Mouse (Mus musculus): ENCODE measurements around the gene 9530068E07Rik. TPM values are rescaled to one million over a fixed set of nuclear protein-coding genes. Genes with fewer than 3 reads are reported as not detected.
A peak's percentile ranks its signal among the peaks of the same experiment; 100 is the strongest.

The 9530068E07Rik gene
- polyA plus RNA-seq, 1 experiment from 2014 or later = 147 TPM

DNA sequence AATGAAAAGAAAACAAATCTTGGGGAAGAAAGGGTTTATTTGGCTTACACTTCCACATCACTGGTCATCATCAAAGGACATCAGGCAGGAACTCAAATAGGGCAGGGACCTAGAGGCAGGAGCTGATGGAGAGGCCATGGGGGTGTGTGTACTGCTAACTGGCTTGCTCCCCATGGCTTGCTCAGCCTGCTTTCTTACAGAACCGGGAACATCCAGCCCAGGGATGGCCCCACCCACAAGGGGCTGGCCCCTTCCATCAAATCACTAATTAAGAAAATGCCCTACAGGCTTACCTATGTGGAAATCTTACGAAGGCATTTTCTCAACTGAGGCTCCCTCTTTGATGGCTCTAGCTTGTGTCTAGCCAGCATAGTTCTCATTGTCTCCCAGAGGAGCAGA lies 37.6 kb downstream of the 9530068E07Rik start:
- H3K9ac ChIP-seq = no peak overlapping the region
- WGBS = 57% methylated on average over 2 of the region's 2 CpGs
- no peak overlapping the region for H3K4me2 ChIP-seq
- H3K36me3 ChIP-seq (replicated peaks) = no peaks in the 10 kb centered on the region
- 0 out of 2 replicates have a peak, but pooled peaks cover 4% of the 10 kb centered on the region for H3K9me3 ChIP-seq
- no peak overlapping the region for H3K27ac ChIP-seq
- no peak overlapping the region for H3K4me3 ChIP-seq (replicated peaks)
- H3K4me1 ChIP-seq = no peaks in the 10 kb centered on the region; the same call in 1 of the 2 replicates
- ATAC-seq (ENCODE audit: low FRiP score) = no peak
- peaks cover 13% of the 10 kb centered on the region for H3K27me3 ChIP-seq

- H3K4me2 ChIP-seq = no peak overlapping the region
- 0 out of 2 replicates have a peak, but pooled peaks cover 4% of the 10 kb centered on the region for H3K9me3 ChIP-seq
- H3K9ac ChIP-seq = no peak overlapping the region
- no peak overlapping the region for H3K27ac ChIP-seq
- no peaks in the 10 kb centered on the region; the same call in 1 of the 2 replicates for H3K4me1 ChIP-seq
- WGBS = 94% methylated on average over 5 of the region's 5 CpGs
- H3K4me3 ChIP-seq (replicated peaks) = no peak overlapping the region
- no peaks in the 10 kb centered on the region for H3K36me3 ChIP-seq (replicated peaks)
- no peak for ATAC-seq (ENCODE audit: low FRiP score)
- H3K27me3 ChIP-seq = peaks cover 9% of the 10 kb centered on the region
These were observed 39.2 kb downstream of the 9530068E07Rik start for GRCm38 (mm10) chr11:52435466-52435865.

DNA sequence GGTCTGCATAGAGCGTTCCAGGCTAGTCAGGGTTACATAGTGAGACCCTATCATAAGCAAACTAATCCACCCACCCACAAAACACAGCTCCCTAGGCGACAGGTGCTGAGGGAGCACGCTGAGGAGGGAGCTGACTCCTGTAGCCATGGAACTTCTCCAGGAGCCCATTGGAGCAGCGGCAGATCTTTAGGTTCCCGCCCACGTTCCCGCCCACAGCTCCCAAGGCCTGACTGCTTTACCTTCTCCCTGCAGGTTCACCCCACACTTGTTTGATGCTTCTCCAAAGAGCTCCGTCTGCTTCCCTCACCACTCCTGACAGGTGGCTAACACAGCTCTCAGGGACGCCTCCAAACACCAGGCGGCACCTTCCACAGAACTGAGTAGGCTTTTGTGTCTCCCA lies 40.9 kb downstream of the 9530068E07Rik start:
- Histone ChIP-seq H3K4me2 (no peak overlapping the region), H3K4me3 (replicated peaks) (no peak overlapping the region), H3K9me3 (0 out of 2 replicates have a peak, but pooled peaks cover under 1% of the 10 kb centered on the region), H3K9ac (no peak overlapping the region), H3K27ac (no peak overlapping the region), H3K36me3 (replicated peaks) (no peaks in the 10 kb centered on the region), H3K4me1 (no peaks in the 10 kb centered on the region), H3K27me3 (peaks cover 9% of the 10 kb centered on the region)
- 22% methylated on average over 10 of the region's 10 CpGs for WGBS
- ATAC-seq (ENCODE audit: low FRiP score) = no peak

- no peaks in the 10 kb centered on the region for H3K9me3 ChIP-seq
- no peak overlapping the region for H3K4me2 ChIP-seq
- H3K4me1 ChIP-seq = no peaks in the 10 kb centered on the region
- 85% methylated on average over 2 of the region's 2 CpGs for WGBS
- peaks cover 9% of the 10 kb centered on the region for H3K27me3 ChIP-seq
- no peak overlapping the region for H3K4me3 ChIP-seq (replicated peaks)
- H3K9ac ChIP-seq = no peak overlapping the region
- no peak overlapping the region for H3K27ac ChIP-seq
- no peak for ATAC-seq (ENCODE audit: low FRiP score)
- no peaks in the 10 kb centered on the region for H3K36me3 ChIP-seq (replicated peaks)
These were observed 44.9 kb downstream of the 9530068E07Rik start for GRCm38 (mm10) chr11:52441096-52441495.

DNA sequence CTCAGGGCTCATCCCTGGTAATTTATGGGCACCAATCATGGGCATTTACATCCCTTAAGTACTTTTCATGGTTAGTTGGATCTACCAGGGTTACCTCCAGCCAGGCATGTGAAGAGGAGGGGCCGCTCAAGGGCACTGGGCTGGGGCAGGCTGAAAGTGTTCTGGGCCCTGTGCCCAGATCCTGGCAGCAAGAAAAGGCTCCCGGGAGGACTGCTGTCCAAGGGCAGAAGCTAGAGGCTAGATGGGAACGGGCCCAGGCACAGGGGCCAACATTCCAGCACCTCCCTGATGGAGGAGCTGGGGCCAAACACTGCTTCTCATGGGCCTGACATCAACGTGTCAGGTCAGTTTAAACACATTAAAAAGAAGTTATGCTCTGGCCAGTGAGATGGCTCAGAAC lies 51.0 kb downstream of the 9530068E07Rik start:
- H3K4me3 ChIP-seq (replicated peaks) = no peak overlapping the region
- no peak overlapping the region for H3K4me2 ChIP-seq
- H3K9me3 ChIP-seq = no peaks in the 10 kb centered on the region
- 57% methylated on average over 4 of the region's 4 CpGs for WGBS
- no peak overlapping the region for H3K9ac ChIP-seq
- H3K4me1 ChIP-seq = no peaks in the 10 kb centered on the region
- H3K27ac ChIP-seq = no peak overlapping the region
- H3K27me3 ChIP-seq = no peaks in the 10 kb centered on the region
- H3K36me3 ChIP-seq (replicated peaks) = no peaks in the 10 kb centered on the region
- ATAC-seq (ENCODE audit: low FRiP score) = peak; percentile 36; the same call in 1 of the 2 replicates

DNA sequence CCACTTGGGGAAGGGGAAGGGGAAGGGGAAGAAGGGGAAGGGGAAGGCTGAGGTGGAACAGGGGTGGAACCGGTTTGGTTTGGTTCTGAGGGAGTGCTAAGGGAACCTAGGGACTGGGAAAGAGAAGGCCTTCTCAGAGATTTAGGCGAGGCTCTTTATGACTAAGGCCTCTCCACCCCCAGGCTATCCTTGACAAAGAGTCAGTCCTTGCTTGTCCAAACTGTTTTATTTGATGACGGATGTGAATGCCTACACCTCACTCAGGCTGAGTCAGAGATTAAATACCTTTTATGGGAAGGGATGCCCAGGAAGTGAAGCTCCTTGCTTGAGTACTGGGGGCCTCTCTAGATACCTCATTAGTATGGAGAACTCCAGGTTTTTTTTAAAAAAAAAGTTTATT lies 52.8 kb downstream of the 9530068E07Rik start:
- Histone ChIP-seq H3K4me3 (replicated peaks) (no peak overlapping the region), H3K9ac (no peak overlapping the region), H3K27ac (no peak overlapping the region), H3K4me2 (no peak overlapping the region), H3K4me1 (no peaks in the 10 kb centered on the region), H3K36me3 (replicated peaks) (no peaks in the 10 kb centered on the region), H3K9me3 (no peaks in the 10 kb centered on the region), H3K27me3 (no peaks in the 10 kb centered on the region)
- ATAC-seq (ENCODE audit: low FRiP score) = no peak
- WGBS = 68% methylated on average over 3 of the region's 3 CpGs

- H3K27me3 ChIP-seq = no peaks in the 10 kb centered on the region
- no peaks in the 10 kb centered on the region for H3K4me1 ChIP-seq
- H3K9me3 ChIP-seq = no peaks in the 10 kb centered on the region
- no peaks in the 10 kb centered on the region for H3K36me3 ChIP-seq (replicated peaks)
- no peak overlapping the region for H3K27ac ChIP-seq
- H3K4me3 ChIP-seq (replicated peaks) = no peak overlapping the region
- no peak for ATAC-seq (ENCODE audit: low FRiP score)
- H3K9ac ChIP-seq = no peak overlapping the region
- no peak overlapping the region for H3K4me2 ChIP-seq
- WGBS = 92% methylated on average over 5 of the region's 5 CpGs
These were observed 62.1 kb downstream of the 9530068E07Rik start for GRCm38 (mm10) chr11:52458281-52458680.

Other genes starting within 250 kb of the 9530068E07Rik start
- not detected in 2 replicates for gene Olfr1371, start 182.4 kb upstream of the 9530068E07Rik start, polyA plus RNA-seq (2016; fragmentation: Nextera tagmentation; extraction: Ambion mirVana)
- 958 and 1,041 TPM in 2 replicates for gene Skp1a, start 164.4 kb upstream of the 9530068E07Rik start, polyA plus RNA-seq (2016; fragmentation: Nextera tagmentation; extraction: Ambion mirVana)
- 5.4 TPM in 2 replicates for gene Tcf7, start 113.4 kb upstream of the 9530068E07Rik start, polyA plus RNA-seq (2016; fragmentation: Nextera tagmentation; extraction: Ambion mirVana)
- 206 and 214 TPM in 2 replicates for gene Vdac1, start 35.6 kb upstream of the 9530068E07Rik start, polyA plus RNA-seq (2016; fragmentation: Nextera tagmentation; extraction: Ambion mirVana)

Measured in forebrain, embryonic 12.5 days (tissue).